In genomic region chr1:23007784-23008490, GRCm38 (mm10) we compare ENCODE assay signal across 21 mouse cellular contexts.
A peak's percentile ranks its signal among the peaks of the same experiment; 100 is the strongest.
DNase-seq lines count a peak whose midpoint lies in the region; ATAC-seq and TF ChIP-seq lines count a peak whose summit lies in the region.
"Had no signal": no experiment of that assay in that cellular context is flagged by ENCODE, and none has a peak within 500 bp of the region (broad histone marks: within the 10 kb centered on the region; RNA-seq: fewer than 3 reads in every experiment).

No protein-coding gene starts in this region.

- no peak overlapping the region for H3K9ac ChIP-seq in intestine, postnatal 0 days (ENCODE audit: low read depth, low read length)
- H3K9ac ChIP-seq: embryonic facial prominence, embryonic 15.5 days; midbrain, embryonic 13.5 days had no signal

- whole genome bisulfite sequencing in cerebellum, adult 2 months: 17% methylated on average over 5 of the region's 5 CpGs
- 45% methylated on average over 5 of the region's 5 CpGs for WGBS in intestine, postnatal 0 days

- H3K27me3 ChIP-seq in cerebellum, adult 2 months (ENCODE audit: control insufficient read depth, insufficient read depth, low read length): no peaks in the 10 kb centered on the region
- H3K27me3 ChIP-seq in intestine, postnatal 0 days (replicated peaks; ENCODE audit: control insufficient read depth, insufficient read depth, low read length): no peaks in the 10 kb centered on the region
- H3K27me3 ChIP-seq: embryonic facial prominence, embryonic 15.5 days; midbrain, embryonic 13.5 days had no signal

- H3K36me3 ChIP-seq in intestine, postnatal 0 days (ENCODE audit: control insufficient read depth, insufficient read depth): no peaks in the 10 kb centered on the region
- H3K36me3 ChIP-seq: embryonic facial prominence, embryonic 15.5 days; heart, embryonic 10.5 days; hindbrain, embryonic 10.5 days; midbrain, embryonic 13.5 days had no signal

- TF ChIP-seq POLR2A in cerebellum, adult 2 months (IDR thresholded peaks at IDR 0.05; ENCODE audit: borderline replicate concordance, insufficient read depth, low read length): no peak

- H3K4me3 ChIP-seq in cerebellum, adult 2 months (replicated peaks; ENCODE audit: insufficient read depth, low read depth, low read length): no peak overlapping the region
- H3K4me3 ChIP-seq in intestine, postnatal 0 days (ENCODE audit: low read depth, low read length): no peak overlapping the region
- H3K4me3 ChIP-seq: embryonic facial prominence, embryonic 15.5 days; heart, embryonic 10.5 days; hindbrain, embryonic 10.5 days; midbrain, embryonic 13.5 days; myocyte had no signal

- no peaks in the 10 kb centered on the region for H3K9me3 ChIP-seq in intestine, postnatal 0 days (ENCODE audit: control insufficient read depth)
- H3K9me3 ChIP-seq: embryonic facial prominence, embryonic 15.5 days; heart, embryonic 10.5 days; hindbrain, embryonic 10.5 days; midbrain, embryonic 13.5 days had no signal

- H3K4me2 ChIP-seq in intestine, postnatal 0 days (replicated peaks; ENCODE audit: low read depth): no peak overlapping the region
- H3K4me2 ChIP-seq: embryonic facial prominence, embryonic 15.5 days; midbrain, embryonic 13.5 days had no signal

- peak overlapping the region; percentile 83; the same call in 1 of the 2 replicates for H3K27ac ChIP-seq in cerebellum, adult 2 months (ENCODE audit: insufficient read depth, low read length)
- no peak overlapping the region for H3K27ac ChIP-seq in intestine, postnatal 0 days (ENCODE audit: low read depth, low read length)
- H3K27ac ChIP-seq: embryonic facial prominence, embryonic 15.5 days; heart, embryonic 10.5 days; hindbrain, embryonic 10.5 days; midbrain, embryonic 13.5 days had no signal

- no peak for TF ChIP-seq CTCF in cerebellum, adult 2 months (IDR thresholded peaks at IDR 0.05; ENCODE audit: borderline replicate concordance, insufficient read depth, low read depth, low read length)
- no peak for TF ChIP-seq CTCF in intestine, postnatal 0 days (IDR thresholded peaks at IDR 0.05; ENCODE audit: low read depth)

- peaks cover 15% of the 10 kb centered on the region; the same call in 1 of the 2 replicates for H3K4me1 ChIP-seq in cerebellum, adult 2 months (ENCODE audit: control insufficient read depth, insufficient read depth, low read length)
- no peaks in the 10 kb centered on the region for H3K4me1 ChIP-seq in intestine, postnatal 0 days (replicated peaks; ENCODE audit: control insufficient read depth, insufficient read depth, low read length)
- H3K4me1 ChIP-seq: embryonic facial prominence, embryonic 15.5 days; heart, embryonic 10.5 days; hindbrain, embryonic 10.5 days; midbrain, embryonic 13.5 days had no signal

- peak; percentile 49 for DNase-seq in layer of hippocampus, adult 11-12 months (ENCODE audit: low spot score)
- DNase-seq in layer of hippocampus, postnatal 10 days (ENCODE audit: low spot score in 2 of 2): no peak
- peak; percentile 56 to 91 for DNase-seq in cerebellum, adult 2 months
- peak; percentile 40 to 74 for DNase-seq in cerebellum, postnatal 36 days
- no peak for DNase-seq in c-Kit-positive CD71-positive TER-119-positive erythroid progenitor cells, embryonic 14.5 days (ENCODE audit: low spot score)
- no peak for DNase-seq in right cerebral cortex, postnatal 36 days (ENCODE audit: low spot score in 2 of 2)
- DNase-seq: adrenal gland, postnatal 36 days; kidney, adult 2 months; kidney, postnatal 10 days; left cerebral cortex, postnatal 4 days; liver; lung, postnatal 14 days; spleen, adult 18-20 months; thymus, adult 18-20 months; thymus, postnatal 4 days had no signal

- ATAC-seq in intestine, postnatal 0 days: no peak
- ATAC-seq: midbrain, embryonic 13.5 days had no signal

Comparison
In these comparisons a context has a peak if more than half of its experiments do, and no peak if none do; other contexts are left out.
1. DNase-seq: peak in layer of hippocampus, adult 11-12 months (single experiment), cerebellum, adult 2 months (2 of 2) and cerebellum, postnatal 36 days (2 of 2); none in layer of hippocampus, postnatal 10 days (0 of 2), c-Kit-positive CD71-positive TER-119-positive erythroid progenitor cells, embryonic 14.5 days (single experiment) and right cerebral cortex, postnatal 36 days (0 of 2).